Mouse (Mus musculus) forebrain, embryonic 16.5 days (tissue): ENCODE data around the gene Tmppe. TPM values are rescaled to one million over a fixed set of nuclear protein-coding genes. Genes with fewer than 3 reads are reported as not detected.
"Not testable (repeated sequence)": the region's sequence is repeated elsewhere in the genome, so short reads cannot be mapped to it uniquely, and the experiment has no call there.

ENCODE experiments used
- ATAC-seq: fragments of 200-750 bp; cut with Nextera tagmentation; 2 replicates; pipeline ENCODE4 v1.8.0; 2017; ENCODE audit warnings: mild to moderate bottlenecking, moderate library complexity
- H3K27ac ChIP-seq: fragments of 300-500 bp; sonication (generic); 2 replicates; pipeline ENCODE4 v1.5.1; 2014; ENCODE audit warnings: low read length, control low read depth
- H3K27me3 ChIP-seq: fragments of 300-500 bp; sonication (generic); replicated peaks from 2 replicates; pipeline ENCODE4 v1.6.1; 2014; ENCODE audit warnings: low read length; ENCODE audit not compliant: control insufficient read depth, insufficient read depth
- H3K36me3 ChIP-seq: fragments of 300-500 bp; sonication (generic); 2 replicates; pipeline ENCODE4 v1.6.1; 2014; ENCODE audit not compliant: control insufficient read depth, insufficient read depth
- H3K4me1 ChIP-seq: fragments of 300-500 bp; sonication (generic); replicated peaks from 2 replicates; pipeline ENCODE4 v1.6.1; 2014; ENCODE audit warnings: low read length; ENCODE audit not compliant: control insufficient read depth, insufficient read depth
- H3K4me2 ChIP-seq: fragments of 300-500 bp; sonication (generic); 2 replicates; pipeline ENCODE4 v1.6.1; 2014; ENCODE audit warnings: mild to moderate bottlenecking, low read length, control low read depth
- H3K4me3 ChIP-seq: fragments of 300-500 bp; sonication (generic); replicated peaks from 2 replicates; pipeline ENCODE4 v1.5.1; 2014; ENCODE audit warnings: mild to moderate bottlenecking, low read length, control low read depth
- H3K9ac ChIP-seq: fragments of 300-500 bp; sonication (generic); replicated peaks from 2 replicates; pipeline ENCODE4 v1.6.1; 2014; ENCODE audit warnings: low read depth, low read length, control low read depth
- H3K9me3 ChIP-seq: fragments of 300-500 bp; sonication (generic); 2 replicates; pipeline ENCODE4 v1.6.1; 2016; ENCODE audit warnings: low read length; ENCODE audit not compliant: control insufficient read depth
- WGBS: fragments of 180-500 bp; shearing (Covaris S2); extraction: QIAGEN DNeasy Blood & Tissue Kit; methylation state at CpG from one replicate; pipeline ENCODE4 v1.1.7; 2014; 5-methylcytosine and 5-hydroxymethylcytosine counted together
- polyA plus RNA-seq: library from polyadenylated mRNA; unstranded; fragments of >200 nt; fragmentation: Nextera tagmentation; extraction: Ambion mirVana; gene quantifications from 2 replicates; pipeline ENCODE4 v1.2.1, GENCODE M21; 2015

The Tmppe gene
- 7.0 and 9.2 TPM in 2 replicates for polyA plus RNA-seq

DNA sequence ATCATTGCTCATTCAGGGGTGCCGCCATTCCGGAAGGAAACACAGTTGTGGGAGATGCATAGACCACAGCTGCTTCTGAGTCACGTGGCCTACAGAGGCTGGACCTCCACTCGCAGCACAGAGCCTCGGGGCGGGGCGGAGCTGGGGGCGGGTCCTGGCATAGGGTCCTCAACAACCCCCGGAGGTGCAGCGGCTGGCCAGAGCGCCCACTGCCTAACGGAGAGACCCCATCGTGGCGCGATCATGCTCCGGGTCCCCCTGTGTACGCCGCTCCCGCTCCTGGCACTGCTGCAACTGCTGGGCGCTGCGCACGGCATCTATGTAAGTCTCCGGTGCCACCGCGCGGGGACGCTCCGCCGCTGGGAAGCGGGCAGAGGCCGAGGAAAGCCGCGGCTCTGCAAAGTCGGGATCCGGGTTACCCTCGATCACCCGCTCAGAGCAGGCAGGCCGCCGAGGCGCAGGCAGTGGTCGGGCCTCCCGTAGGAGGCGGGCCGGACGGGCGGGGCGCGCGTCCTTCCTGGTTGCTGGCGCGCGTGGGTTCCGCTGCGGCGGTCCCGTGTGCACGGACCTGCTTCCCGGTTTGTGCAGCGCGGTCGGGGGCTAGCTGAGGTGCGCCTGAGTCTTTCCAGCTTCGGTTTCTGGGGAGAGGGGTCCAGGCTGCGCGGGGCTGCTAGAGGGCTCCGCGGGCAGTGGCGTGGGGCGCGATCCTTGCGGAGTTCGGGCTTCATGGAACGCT lies at the start of gene Tmppe, which contains the start of gene Glb1:
Gene Tmppe, plus strand, starts transcription at position 157 of the 736 bp plus-strand sequence.
Gene Glb1, plus strand, starts transcription at position 128 of the 736 bp plus-strand sequence.
- WGBS = under 1% methylated on average over 71 of the region's 73 CpGs

DNA sequence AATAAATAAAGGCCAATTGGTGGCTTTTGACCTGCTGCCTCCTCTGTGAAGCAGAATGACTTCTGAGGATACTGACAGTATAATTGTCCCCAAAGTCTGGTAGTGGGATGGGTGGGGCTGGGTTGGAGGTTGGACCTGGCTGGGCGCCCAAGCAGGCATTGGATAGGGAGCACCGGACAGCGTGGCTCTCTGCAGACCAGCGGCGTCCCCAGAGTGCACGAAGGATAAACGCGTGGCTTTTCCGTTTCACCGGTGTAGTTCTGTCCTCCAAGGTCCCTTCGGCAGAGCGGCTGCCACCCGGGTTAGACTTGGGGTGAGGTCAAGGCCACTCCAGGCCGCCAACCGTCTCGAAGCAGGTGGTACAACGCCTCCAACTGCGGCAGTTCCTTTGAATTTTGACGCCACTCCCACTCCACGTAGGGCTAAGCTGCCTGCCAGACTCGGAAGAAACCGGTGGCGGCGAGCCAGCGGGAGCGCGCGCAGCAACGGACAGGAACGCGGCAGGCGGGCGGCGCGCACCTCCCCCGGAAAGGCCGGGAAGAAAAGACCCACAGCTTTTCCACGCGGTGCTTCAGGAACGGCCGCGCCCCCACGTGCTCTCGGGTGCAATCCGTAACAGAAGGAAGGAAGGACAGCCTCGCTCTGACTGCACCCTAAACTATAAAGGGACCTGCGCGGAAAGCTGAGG lies 33.0 kb upstream of the Tmppe start:
- H3K36me3 ChIP-seq = no peaks in the 10 kb centered on the region
- peak overlapping the region; percentile 94 for H3K4me2 ChIP-seq
- under 1% methylated on average over 48 of the region's 48 CpGs for WGBS
- H3K27ac ChIP-seq = 0 out of 2 replicates have a peak overlapping the region, but pooled peaks have one; percentile 3
- peak; percentile 88 for ATAC-seq
- H3K9ac ChIP-seq = peak overlapping the region; percentile 70
- H3K4me1 ChIP-seq = peaks cover 6% of the 10 kb centered on the region
- no peaks in the 10 kb centered on the region for H3K27me3 ChIP-seq
- H3K4me3 ChIP-seq = peak overlapping the region; percentile 59
- H3K9me3 ChIP-seq = no peaks in the 10 kb centered on the region

More for the DNA sequence above, at the start of gene Tmppe, which contains the start of gene Glb1:
- Histone ChIP-seq H3K9ac (peak within 1 kb of the TSS; percentile 88), H3K27ac (peak within 1 kb of the TSS; percentile 84), H3K4me1 (peaks cover 11% of the 10 kb centered on the region), H3K9me3 (no peaks in the 10 kb centered on the region), H3K4me2 (peak within 1 kb of the TSS; percentile 83), H3K36me3 (peaks cover 3% of the 10 kb centered on the region; the same call in 1 of the 2 replicates), H3K27me3 (no peaks in the 10 kb centered on the region), H3K4me3 (peak within 1 kb of the TSS; percentile 92)
- ATAC-seq = peak; percentile 97

DNA sequence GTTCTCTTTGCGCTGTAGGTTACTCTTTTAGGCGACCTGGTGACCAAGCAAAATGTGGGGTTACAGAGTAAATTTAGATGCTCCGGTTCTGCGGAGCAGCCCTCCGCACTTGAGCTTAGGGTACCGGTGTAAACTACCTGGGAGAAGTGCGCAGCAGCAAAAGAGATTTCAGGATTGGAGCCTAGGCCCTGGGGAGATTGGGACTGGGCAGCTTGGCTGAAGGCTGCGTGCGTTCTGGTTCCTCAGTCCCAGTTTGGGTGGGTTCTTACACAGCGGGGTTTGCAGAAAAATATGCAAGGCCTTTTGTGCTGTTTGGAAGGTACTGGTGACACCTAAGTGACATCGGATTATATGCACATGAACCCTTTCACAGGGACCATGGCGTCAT lies 32.4 kb upstream of the Tmppe start:
- H3K36me3 ChIP-seq = no peaks in the 10 kb centered on the region
- H3K27ac ChIP-seq = no peak overlapping the region
- H3K9ac ChIP-seq = peak overlapping the region; percentile 70
- no peaks in the 10 kb centered on the region for H3K9me3 ChIP-seq
- peak; percentile 47 for ATAC-seq
- peak overlapping the region; percentile 59 for H3K4me3 ChIP-seq
- 9% methylated on average over 12 of the region's 12 CpGs for WGBS
- no peaks in the 10 kb centered on the region for H3K27me3 ChIP-seq
- peaks cover 6% of the 10 kb centered on the region for H3K4me1 ChIP-seq
- peak overlapping the region; percentile 94 for H3K4me2 ChIP-seq

DNA sequence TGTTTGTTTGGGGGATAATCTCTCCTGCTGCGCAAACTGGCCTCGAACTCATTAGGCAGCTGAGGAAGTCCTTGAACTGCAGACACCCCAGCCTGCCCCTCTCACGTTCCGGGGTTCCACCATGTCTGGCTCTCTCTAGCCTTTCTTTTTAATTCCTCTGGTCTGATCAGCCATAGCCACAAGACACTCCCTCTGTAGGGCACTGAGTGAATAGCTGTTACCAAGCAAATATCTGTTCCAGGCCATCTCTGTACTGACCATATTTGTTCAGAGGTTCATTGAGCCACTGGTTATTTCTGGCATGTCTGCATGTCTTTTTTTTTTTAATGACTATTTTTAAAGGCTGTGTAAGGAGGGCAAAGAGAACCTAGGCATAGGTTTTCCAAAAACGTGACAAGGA lies 31.5 kb upstream of the Tmppe start:
- not testable (repeated sequence) for H3K4me2 ChIP-seq, H3K4me1 ChIP-seq, H3K36me3 ChIP-seq, H3K9ac ChIP-seq, H3K9me3 ChIP-seq, H3K4me3 ChIP-seq, ATAC-seq, H3K27me3 ChIP-seq, H3K27ac ChIP-seq
- 51% methylated on average over 5 of the region's 5 CpGs for WGBS

DNA sequence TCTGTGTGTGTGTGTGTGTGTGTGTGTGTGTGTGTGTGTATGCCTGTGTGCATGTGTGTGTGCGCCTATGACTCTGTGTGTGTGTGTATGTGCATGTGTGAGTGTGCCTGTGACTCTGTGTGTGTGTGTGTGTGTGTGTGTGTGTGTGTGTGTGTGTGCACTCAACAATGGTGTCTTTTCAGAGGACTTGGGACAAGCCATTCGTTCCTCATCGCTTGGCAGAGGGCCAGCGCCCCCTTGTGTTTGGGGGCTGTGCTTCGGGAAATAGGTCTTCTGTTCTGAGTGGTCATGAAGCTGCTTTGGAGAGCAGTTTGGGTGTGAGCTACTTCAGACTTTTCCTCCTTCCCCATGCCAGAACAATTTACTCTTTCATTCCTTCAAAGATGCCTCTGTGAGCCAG lies 29.2 kb upstream of the Tmppe start:
- H3K4me1 ChIP-seq, H3K27ac ChIP-seq, ATAC-seq, H3K4me3 ChIP-seq, H3K9ac ChIP-seq, H3K4me2 ChIP-seq, H3K36me3 ChIP-seq, H3K9me3 ChIP-seq, H3K27me3 ChIP-seq: not testable (repeated sequence)
- 25% methylated on average over 5 of the region's 5 CpGs for WGBS

DNA sequence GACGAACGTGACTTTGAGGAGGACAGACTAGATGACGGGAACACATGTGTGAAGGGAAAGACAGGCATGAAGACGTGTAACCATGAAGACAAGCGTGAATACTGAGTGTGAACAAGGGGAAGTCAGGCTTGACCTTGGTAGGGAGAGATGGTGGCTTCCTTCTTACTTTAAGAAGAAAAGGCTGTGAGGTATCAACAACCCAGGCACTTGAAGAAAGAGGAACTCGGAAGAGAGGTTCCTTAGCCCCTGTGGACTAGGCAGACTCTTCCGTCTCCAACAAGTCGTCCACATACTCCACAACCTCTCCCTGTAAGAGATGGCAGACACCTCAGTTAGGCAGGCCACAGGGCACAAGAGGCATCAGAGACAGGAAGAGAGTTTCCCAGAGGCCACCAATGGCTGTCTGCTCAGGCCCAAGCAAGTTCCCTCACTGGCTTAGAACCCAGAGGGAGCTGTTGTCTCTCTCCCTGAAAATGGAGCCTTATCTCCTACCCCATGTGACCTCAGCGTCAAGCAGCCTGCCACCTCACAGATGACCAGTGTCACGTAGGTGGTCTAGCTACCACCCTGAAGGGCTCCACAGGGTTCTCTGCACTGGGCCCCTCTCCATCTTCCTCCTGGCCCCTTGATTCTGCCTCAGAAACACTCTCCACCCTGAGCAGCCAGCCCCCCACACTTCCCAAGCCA lies 25.5 kb upstream of the Tmppe start:
- no peak for ATAC-seq
- no peak overlapping the region for H3K4me2 ChIP-seq
- no peaks in the 10 kb centered on the region for H3K36me3 ChIP-seq
- H3K9me3 ChIP-seq = no peaks in the 10 kb centered on the region
- no peaks in the 10 kb centered on the region for H3K4me1 ChIP-seq
- no peak overlapping the region for H3K9ac ChIP-seq
- H3K27ac ChIP-seq = no peak overlapping the region
- no peak overlapping the region for H3K4me3 ChIP-seq
- WGBS = 89% methylated on average over 10 of the region's 10 CpGs
- H3K27me3 ChIP-seq = no peaks in the 10 kb centered on the region

DNA sequence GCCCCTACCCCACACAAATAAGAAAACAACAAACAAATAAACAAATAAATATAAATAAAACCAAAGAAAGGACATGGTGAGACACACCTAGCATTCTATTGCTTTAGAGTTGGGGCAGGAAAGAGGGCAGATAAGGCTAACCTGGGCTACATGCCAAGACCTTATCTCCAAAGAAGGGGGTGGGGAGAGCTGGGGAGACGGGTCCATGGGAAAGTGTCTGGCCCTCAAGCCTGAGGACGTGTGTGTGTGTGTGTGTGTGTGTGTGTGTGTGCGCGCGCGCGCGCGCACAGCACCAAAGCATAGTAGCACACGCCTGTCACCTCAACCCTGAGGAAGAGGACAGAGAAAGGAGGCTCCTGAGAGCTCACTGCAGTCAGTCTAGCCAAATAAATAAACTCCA lies 23.7 kb upstream of the Tmppe start:
- H3K9me3 ChIP-seq = no peaks in the 10 kb centered on the region
- no peaks in the 10 kb centered on the region for H3K4me1 ChIP-seq
- no peak overlapping the region for H3K9ac ChIP-seq
- no peak for ATAC-seq
- no peak overlapping the region for H3K4me3 ChIP-seq
- no peaks in the 10 kb centered on the region for H3K36me3 ChIP-seq
- WGBS = 96% methylated on average over 10 of the region's 10 CpGs
- no peaks in the 10 kb centered on the region for H3K27me3 ChIP-seq
- H3K27ac ChIP-seq = no peak overlapping the region
- H3K4me2 ChIP-seq = no peak overlapping the region

DNA sequence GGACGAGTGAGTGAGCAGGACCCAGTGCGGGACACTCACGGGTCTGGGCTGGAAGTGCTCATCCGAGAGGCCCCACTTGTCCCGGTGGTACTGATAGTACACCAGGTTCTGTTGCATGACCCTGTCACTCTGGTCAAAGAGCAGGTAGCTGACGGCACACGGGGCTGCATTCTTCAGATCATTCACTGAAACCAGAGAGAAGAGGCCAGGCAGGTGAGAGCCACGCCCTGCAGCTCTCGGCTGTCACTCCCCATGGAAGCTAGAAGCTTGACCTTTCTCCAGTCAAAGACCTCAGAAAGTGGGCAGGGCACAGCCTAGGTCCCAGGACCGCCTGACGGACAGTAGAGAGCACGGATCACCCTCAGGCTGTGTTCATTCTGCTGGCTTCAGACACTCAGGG lies 21.0 kb upstream of the Tmppe start:
- Histone ChIP-seq H3K4me2 (no peak overlapping the region), H3K4me3 (no peak overlapping the region), H3K27ac (no peak overlapping the region), H3K9me3 (no peaks in the 10 kb centered on the region), H3K9ac (no peak overlapping the region), H3K27me3 (no peaks in the 10 kb centered on the region), H3K4me1 (no peaks in the 10 kb centered on the region), H3K36me3 (no peaks in the 10 kb centered on the region)
- ATAC-seq = no peak
- 94% methylated on average over 12 of the region's 12 CpGs for WGBS
